Mouse (Mus musculus) 3134 (cell line): Measurements from ENCODE around the gene Amz1.

ENCODE experiments used
- DNase-seq: peaks from one replicate; pipeline ENCODE4 v3.0.0-alpha.2; 2011; ENCODE audit warnings: low spot score; ENCODE audit not compliant: insufficient read length; ENCODE audit errors: extremely low read depth

Amz1 gene

GRCm38 (mm10) chr5:140723822-140724221 lies at the start of gene Amz1:
Amz1 (plus strand) TSS chr5:140724127.
- no peak for DNase-seq

- no peak for DNase-seq
These were observed 48.8 kb upstream of the Amz1 start for GRCm38 (mm10) chr5:140675079-140675478.

DNA sequence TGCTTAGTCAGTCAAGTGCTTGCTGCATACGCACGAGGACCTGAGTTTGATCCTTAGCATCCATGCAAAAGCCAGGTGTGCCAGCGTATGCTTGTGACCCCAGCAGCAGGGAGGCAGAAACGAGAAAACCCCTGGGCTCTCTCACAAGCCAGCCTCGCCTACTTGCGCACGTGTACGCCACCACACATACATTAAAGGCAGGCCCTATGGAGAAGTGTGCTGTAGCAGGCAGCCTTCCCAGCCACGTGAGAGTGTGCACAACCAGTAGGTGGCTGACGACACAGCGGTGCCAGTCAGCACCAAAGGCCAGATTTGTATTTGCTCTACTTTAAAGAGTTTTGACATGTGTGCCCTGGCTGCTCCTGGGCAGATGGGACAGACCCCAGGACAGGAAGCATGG lies 48.3 kb upstream of the Amz1 start:
- no peak for DNase-seq

GRCm38 (mm10) chr5:140677137-140677536 lies 46.8 kb upstream of the Amz1 start:
- DNase-seq = no peak

GRCm38 (mm10) chr5:140680051-140680450 lies 43.9 kb upstream of the Amz1 start:
- DNase-seq = no peak

- no peak for DNase-seq
These were observed 43.0 kb upstream of the Amz1 start for GRCm38 (mm10) chr5:140680950-140681349.

DNA sequence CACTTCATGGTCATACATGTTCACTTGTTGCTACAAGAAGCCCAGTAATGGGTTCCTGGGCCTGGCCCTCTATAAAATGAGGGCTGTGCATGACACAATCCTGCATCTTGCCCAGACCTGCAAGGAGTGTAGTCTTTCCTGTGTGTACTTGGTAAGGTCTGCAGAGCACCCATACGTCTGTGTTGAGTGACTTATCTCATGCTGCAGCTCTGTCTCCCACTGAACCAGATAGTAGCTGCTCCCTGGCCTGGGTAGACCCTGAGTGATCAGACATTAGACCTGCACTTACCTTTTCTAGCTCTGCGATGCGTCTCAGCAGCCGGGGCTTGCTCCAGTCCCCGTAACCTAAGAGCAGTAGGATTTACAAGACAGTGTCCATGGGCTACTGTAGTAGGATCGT lies 41.8 kb upstream of the Amz1 start:
- no peak for DNase-seq

GRCm38 (mm10) chr5:140684343-140685148 lies 39.4 kb upstream of the Amz1 start:
- no peak for DNase-seq

DNA sequence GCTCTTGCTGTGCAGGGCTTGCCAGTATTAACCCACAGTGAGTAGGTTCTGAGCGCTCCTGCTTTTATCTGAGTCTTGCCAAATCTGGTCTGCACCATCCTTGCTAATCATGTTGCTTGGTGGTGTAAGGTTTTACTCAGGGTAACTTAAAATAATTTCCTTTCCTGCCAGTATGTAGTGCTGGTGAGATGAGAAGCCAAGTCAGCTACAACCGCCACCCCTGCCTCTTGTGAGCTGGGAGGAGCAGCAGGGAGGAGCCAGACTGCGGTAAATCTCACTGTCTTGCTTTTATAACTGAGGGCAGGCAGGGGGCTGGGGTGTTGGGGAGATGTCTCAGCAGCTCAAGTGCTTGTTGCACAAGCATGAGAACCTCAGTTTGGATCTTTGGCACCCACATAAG lies 35.5 kb upstream of the Amz1 start:
- DNase-seq = no peak

- no peak for DNase-seq
These were observed 27.9 kb upstream of the Amz1 start for GRCm38 (mm10) chr5:140695987-140696386.

DNA sequence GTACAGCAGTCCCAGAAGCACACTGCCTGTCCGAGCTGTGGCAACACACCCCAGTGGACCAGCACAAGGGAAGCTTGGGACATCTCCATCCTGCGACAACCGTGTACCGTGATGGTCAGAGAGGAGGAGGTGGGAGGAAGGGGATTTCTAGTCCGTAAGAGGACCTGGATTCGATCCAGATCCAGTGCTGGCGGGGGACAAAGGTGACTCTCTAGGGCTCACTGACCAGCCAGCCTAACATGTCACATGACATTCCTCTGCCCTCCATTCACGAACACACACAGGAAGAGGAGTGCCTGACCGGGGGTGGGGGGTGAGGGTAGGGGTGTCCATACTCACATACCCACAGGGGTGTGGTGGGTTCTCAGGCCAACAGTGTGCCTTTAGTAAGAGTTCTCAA lies 24.2 kb upstream of the Amz1 start:
- no peak for DNase-seq

DNA sequence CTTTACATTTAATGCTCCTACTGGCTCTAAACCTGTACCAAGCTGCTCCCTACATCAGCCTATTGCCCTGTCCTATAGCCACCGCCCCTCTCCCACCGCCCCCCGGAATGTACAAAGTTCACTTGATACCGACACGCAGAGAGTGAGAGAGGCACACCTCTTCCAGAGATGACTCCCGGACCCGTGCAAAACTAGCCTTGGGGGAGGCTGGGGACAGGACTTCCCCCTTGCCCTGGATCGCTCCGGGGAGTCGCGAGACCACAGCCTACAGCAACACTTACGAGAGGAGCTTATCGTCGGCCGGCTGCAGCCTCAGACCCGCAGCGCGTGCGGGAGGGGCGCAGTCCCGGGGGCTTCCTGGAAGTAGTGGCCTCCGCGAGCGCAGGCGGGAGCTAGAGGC lies 22.3 kb upstream of the Amz1 start:
- no peak for DNase-seq

GRCm38 (mm10) chr5:140702103-140702513 lies 21.8 kb upstream of the Amz1 start, which contains the start of gene Iqce:
Iqce (minus strand) TSS chr5:140702378.
- peak; percentile 95 for DNase-seq

DNA sequence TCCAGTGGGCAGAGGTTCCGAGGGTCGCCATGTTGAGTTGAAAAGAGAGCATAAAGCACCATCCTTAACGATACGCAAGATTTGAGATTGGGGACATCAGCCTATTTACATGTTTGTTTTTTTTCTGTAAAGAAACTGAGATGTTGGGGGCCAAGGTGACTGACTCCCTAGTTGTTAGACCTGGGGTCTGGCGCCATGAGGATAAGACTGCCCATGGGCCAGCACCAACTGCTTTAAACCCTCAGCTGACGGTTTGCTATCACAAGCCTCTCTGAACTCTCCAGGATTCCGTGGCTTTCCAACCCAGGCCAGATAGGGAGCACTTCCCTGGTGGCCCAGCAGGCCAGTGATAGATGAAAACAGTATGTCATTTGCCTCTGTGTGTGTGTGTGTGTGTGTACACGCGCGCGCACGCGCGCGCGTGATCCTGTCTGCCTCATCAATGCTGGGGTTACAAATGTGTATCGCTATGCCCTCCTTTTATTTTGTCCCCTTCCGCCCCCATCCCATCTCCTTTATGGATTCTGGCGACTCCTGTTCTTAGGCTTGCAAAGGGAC lies 21.2 kb upstream of the Amz1 start:
- DNase-seq = no peak

DNA sequence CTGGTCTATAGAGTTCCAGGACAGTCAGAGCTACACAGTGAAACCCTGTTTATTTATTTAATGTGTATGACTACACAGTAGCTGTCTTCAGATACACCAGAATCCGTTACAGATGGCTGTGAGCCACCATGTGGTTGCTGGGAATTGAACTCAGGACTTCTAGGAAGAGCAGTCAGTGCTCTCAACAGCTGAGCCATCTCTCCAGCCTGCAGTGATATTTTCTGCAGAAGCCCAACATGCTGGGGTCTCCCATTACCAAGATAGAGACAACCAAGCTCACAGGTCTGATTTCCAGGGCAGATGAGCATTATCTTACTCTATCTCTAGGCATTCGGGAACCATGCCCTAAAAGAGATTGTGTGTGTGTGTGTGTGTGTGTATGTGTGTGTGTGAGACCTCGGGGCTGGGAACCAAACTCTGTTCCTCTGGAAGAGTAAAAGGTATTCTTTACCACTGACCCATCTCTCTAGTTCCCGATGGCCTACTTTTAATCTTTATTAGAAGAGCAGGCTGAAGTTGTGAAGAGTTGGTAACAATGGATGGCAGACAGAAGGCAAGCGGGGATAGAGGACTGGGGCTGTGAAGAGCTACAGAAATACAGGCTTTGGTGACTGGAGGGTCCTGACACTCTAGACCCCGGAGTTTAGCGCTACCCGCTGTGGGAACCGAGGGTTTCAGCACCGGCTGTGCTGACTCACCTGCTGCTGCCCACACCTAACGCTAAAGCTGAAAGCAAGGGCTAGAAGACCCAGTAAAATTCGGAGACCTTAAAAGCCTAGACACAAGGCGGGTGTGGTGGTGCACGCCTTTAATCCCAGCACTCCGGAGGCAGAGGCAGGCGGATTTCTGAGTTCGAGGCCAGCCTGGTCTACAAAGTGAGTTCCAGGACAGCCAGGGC lies 20.2 kb upstream of the Amz1 start:
- no peak for DNase-seq

DNA sequence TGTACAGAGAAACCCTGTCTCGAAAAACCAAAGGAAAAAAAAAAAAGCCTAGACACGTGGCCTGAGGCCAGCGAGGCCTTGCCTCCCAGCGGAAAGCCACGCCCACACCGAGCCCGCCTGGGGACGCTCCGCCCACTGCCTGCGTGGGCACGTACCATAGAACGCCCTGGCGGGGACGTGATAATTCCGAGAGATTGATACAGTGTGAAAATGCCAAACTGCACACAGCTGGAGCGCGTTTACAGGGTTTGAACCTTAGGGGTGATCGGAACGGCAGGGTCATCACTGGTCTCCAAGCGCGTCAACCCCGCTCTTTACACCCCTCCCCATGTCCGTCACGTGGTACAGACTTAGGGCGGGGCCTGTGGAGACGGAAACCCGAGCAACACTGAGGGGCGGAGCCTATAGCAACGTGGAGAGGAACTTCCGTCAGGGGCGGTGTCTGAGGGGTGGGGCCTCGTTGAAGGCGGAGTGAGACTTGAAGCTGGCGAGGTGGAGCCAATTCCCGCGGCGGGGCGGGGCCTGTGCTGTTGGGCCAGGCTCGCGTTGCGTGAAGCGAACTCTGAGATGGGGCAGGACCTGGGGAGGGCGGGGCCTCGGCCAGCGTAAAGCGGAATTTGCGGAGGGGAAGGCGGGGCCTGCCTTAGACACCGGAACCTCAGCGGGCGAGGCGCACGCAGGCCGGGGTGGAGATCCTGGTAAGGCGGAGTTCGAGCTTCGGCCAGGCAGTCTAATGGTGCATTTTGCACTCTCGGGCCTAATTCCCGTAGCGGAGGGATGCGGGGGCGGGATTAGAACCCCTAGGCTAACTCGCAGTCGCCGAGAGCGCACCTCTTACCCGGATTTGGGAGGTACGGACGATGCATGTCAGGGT lies 19.3 kb upstream of the Amz1 start, which contains the start of gene Brat1:
Gene Brat1, plus strand, starts transcription at position 634 of the 874 bp plus-strand sequence.
- peak; percentile 100 for DNase-seq

DNA sequence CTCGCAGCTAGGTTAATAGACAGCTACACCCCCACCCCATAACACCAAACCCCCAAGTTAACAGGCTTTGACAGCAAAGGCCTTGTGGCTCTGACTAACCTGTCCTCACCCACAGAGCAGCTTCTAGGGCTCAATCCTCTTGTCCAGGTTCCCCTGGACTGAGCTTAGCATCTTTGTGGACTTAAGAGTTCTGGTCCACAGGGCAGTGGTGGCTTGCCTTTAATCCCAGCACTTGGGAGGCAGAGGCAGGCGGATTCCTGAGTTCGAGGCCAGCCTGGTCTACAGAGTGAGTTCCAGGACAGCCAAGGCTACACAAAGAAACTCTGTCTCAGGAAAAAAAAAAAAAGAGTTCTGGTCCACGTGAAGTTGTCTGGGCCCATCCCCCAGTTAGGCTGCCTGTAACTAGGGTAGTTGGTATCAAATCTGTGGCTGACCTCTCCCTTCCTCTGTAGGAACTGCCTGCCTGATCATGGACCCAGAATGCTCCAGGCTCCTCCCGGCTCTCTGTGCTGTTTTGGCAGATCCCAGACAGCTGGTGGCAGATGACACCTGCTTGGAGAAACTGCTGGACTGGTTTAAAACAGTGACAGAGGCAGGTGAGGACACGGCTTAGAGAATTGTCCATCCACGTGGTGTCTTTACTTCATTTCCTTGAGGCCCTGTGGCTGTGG lies 18.3 kb upstream of the Amz1 start:
- DNase-seq = no peak

DNA sequence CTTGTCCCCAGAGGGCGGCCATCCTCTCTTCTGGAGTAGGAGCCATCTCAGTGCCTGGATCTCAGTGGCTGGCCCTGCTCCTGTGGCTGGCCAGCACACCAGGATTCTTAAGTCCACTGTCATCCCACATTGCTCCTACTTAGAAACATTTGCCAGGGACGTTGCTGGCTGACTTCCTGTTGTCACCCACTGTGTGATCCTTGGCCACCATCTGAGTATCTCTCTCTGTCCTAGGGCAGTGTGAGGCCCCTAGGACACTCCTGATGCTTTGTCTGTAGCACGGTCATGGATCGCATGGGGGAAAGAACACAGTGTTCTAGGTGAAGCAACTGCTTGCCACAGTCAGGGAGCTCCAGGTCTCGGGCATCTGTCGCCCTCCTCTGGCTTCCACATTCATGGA lies 13.6 kb upstream of the Amz1 start:
- no peak for DNase-seq

- DNase-seq = no peak
These were observed 12.9 kb upstream of the Amz1 start for GRCm38 (mm10) chr5:140711040-140711439.

GRCm38 (mm10) chr5:140720773-140721172 lies 3.2 kb upstream of the Amz1 start:
- no peak for DNase-seq
